Mouse (Mus musculus) small intestine, adult 2 months (tissue): ENCODE measurements around the gene Ccn2. TPM values are rescaled to one million over a fixed set of nuclear protein-coding genes. Genes with fewer than 3 reads are reported as not detected.
"Not testable (repeated sequence)": the region's sequence is repeated elsewhere in the genome, so short reads cannot be mapped to it uniquely, and the experiment has no call there.

Experiments used
- H3K27ac ChIP-seq: fragments of 200-500 bp; 2 replicates; pipeline ENCODE4 v1.5.1; 2012; ENCODE audit warnings: low read depth, low read length, control low read depth, inconsistent platforms; ENCODE audit not compliant: insufficient read depth
- H3K27me3 ChIP-seq: fragments of 200-500 bp; 2 replicates; pipeline ENCODE4 v1.6.1; 2012; ENCODE audit warnings: mild to moderate bottlenecking, moderate library complexity, low read length, inconsistent platforms; ENCODE audit not compliant: control insufficient read depth, insufficient read depth
- H3K36me3 ChIP-seq: fragments of 200-500 bp; 2 replicates; pipeline ENCODE4 v1.6.1; 2012; ENCODE audit warnings: mild to moderate bottlenecking, low read length, control low read depth, inconsistent platforms; ENCODE audit not compliant: control insufficient read depth, insufficient read depth
- H3K4me1 ChIP-seq: fragments of 200-500 bp; 2 replicates; pipeline ENCODE4 v1.6.1; 2012; ENCODE audit warnings: low read length, inconsistent platforms, mixed read lengths; ENCODE audit not compliant: control insufficient read depth, insufficient read depth, insufficient read length
- H3K4me3 ChIP-seq: fragments of 200-500 bp; 2 replicates; pipeline ENCODE4 v1.5.1; 2012; ENCODE audit warnings: low read depth, mild to moderate bottlenecking, control low read depth, inconsistent platforms, low read length, moderate library complexity
- CTCF ChIP-seq: fragments of 200-500 bp; IDR thresholded peaks from 2 replicates; pipeline ENCODE4 v1.5.1; 2012; ENCODE audit warnings: low read depth, mild to moderate bottlenecking, control low read depth, inconsistent platforms, low read length, moderate library complexity, mixed read lengths; ENCODE audit not compliant: insufficient replicate concordance, insufficient read length; ENCODE audit errors: extremely low read depth
- POLR2A ChIP-seq: fragments of 200-500 bp; IDR thresholded peaks from 2 replicates; pipeline ENCODE4 v1.6.1; 2012; ENCODE audit warnings: low read depth, mild to moderate bottlenecking, control low read depth, inconsistent platforms, low read length, moderate library complexity
- WGBS: fragments of 180-500 bp; shearing (Covaris S2); methylation state at CpG from one replicate; pipeline ENCODE4 v1.1.7; 2018; 5-methylcytosine and 5-hydroxymethylcytosine counted together
- polyA plus RNA-seq: library from polyadenylated mRNA; depleted of rRNA; stranded (reverse); fragments of >200 nt; gene quantifications from 2 replicates; pipeline ENCODE4 v1.2.3, GENCODE M21; 2012

Ccn2 gene
- polyA plus RNA-seq, 1 experiment: 19.5 TPM

- Histone ChIP-seq H3K36me3 (no peaks in the 10 kb centered on the region), H3K4me3 (no peak overlapping the region), H3K27me3 (peaks cover 4% of the 10 kb centered on the region; the same call in 1 of the 2 replicates), H3K4me1 (peaks cover 3% of the 10 kb centered on the region; the same call in 1 of the 2 replicates), H3K27ac (no peak overlapping the region)
- TF ChIP-seq CTCF (no peak), POLR2A (no peak)
- WGBS: 69% methylated on average over 5 of the region's 5 CpGs
Observed at GRCm38 (mm10) chr10:24599802-24600201, 4.6 kb downstream of the Ccn2 start.

- 78% methylated on average over 2 of the region's 2 CpGs for WGBS
- no peaks in the 10 kb centered on the region for H3K27me3 ChIP-seq
- no peak overlapping the region for H3K27ac ChIP-seq
- H3K36me3 ChIP-seq: no peaks in the 10 kb centered on the region
- H3K4me1 ChIP-seq: no peaks in the 10 kb centered on the region
- no peak overlapping the region for H3K4me3 ChIP-seq
- TF ChIP-seq CTCF (no peak), POLR2A (no peak)
Observed at GRCm38 (mm10) chr10:24603035-24603434, 7.8 kb downstream of the Ccn2 start.

DNA sequence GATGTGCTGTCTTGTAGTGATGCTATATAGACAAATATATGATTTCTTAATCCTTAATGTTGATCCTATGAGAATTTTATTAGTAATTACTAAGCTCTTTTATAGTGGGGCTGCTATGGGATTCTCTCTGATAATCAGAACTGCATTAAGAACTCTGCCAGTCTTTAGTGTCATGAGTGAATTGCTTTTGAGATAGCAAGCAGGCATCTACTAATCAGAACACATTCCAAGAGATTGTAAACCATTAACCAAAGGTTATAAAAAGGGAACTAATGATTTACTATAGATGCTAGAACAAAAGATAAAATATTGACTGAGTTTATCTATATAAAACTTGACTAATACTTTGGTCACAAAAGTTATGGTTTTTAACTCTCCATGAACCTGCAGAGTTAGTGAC lies 8.5 kb downstream of the Ccn2 start:
- Histone ChIP-seq H3K4me3 (no peak overlapping the region), H3K36me3 (no peaks in the 10 kb centered on the region), H3K4me1 (no peaks in the 10 kb centered on the region), H3K27me3 (no peaks in the 10 kb centered on the region), H3K27ac (no peak overlapping the region)
- TF ChIP-seq POLR2A (no peak), CTCF (no peak)

DNA sequence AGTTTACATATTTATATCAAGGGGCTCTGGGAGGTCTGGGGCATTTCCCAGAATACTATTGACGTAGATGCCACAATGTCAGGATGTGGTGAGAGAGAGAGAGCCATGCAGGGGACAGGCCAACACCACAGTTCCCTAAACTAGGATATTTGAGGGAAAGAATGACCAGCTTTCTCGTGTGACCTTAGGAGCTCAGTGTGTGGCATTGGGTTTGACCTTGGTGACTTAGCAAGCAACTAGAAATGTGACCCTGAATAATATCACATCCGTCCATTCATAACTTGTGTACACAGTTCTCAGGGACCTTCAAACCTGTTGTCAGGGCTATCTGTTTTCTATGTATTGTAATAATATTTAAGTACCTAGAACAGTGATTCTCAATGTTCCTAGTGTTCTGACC lies 13.9 kb downstream of the Ccn2 start:
- Histone ChIP-seq H3K36me3 (no peaks in the 10 kb centered on the region), H3K4me1 (no peaks in the 10 kb centered on the region), H3K4me3 (no peak overlapping the region), H3K27ac (no peak overlapping the region), H3K27me3 (no peaks in the 10 kb centered on the region)
- TF ChIP-seq POLR2A: no peak
- no peak for TF ChIP-seq CTCF
- WGBS: 83% methylated on average over 3 of the region's 3 CpGs

- Histone ChIP-seq H3K27ac (no peak overlapping the region), H3K4me3 (no peak overlapping the region), H3K27me3 (no peaks in the 10 kb centered on the region), H3K4me1 (no peaks in the 10 kb centered on the region), H3K36me3 (no peaks in the 10 kb centered on the region)
- TF ChIP-seq POLR2A (no peak), CTCF (no peak)
- whole genome bisulfite sequencing: 72% methylated on average over 9 of the region's 9 CpGs
Observed at GRCm38 (mm10) chr10:24609766-24610165, 14.5 kb downstream of the Ccn2 start.

DNA sequence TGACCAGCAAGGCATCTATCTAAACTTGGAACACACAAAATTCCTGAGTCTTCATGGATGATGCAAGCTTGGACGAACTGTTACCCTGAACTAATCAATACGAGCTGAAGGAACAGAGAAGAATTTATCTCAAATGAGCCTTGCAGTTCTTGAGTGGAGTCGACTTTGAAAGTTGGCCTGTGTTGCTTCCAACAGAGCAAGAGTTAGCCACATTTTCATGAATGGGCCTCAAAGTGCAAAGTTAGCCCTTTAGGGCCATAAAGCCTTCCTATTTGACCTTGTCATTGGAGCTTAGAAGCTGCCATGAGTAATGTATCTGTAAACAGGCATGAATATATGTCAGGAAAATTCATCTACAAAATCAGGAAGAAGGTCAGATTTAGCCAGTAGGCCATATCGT lies 19.5 kb downstream of the Ccn2 start:
- TF ChIP-seq POLR2A (no peak), CTCF (no peak)
- Histone ChIP-seq H3K27me3 (no peaks in the 10 kb centered on the region), H3K4me1 (no peaks in the 10 kb centered on the region), H3K36me3 (no peaks in the 10 kb centered on the region), H3K27ac (no peak overlapping the region), H3K4me3 (no peak overlapping the region)
- WGBS: 84% methylated on average over 4 of the region's 4 CpGs

DNA sequence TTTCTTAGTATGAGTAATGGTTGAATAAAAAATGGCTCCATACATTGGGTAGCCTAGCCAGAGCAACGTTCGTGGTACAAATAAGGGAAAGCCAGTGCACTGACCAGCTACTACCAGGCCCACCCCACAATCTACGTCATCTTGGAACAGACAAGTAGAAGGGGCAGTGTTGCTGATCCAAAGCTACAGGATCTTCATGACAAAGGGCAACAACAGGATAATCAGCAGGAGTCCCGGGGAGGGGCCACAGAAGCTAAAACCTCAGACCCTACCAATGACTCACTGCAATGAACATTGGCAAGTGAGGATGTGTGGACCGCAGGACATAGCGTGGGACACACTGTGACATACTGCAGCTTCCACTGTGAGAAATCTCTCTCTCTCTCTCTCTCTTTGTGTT lies 20.6 kb downstream of the Ccn2 start:
- no peak overlapping the region for H3K27ac ChIP-seq
- no peaks in the 10 kb centered on the region for H3K4me1 ChIP-seq
- no peaks in the 10 kb centered on the region for H3K36me3 ChIP-seq
- TF ChIP-seq POLR2A (no peak), CTCF (no peak)
- WGBS: 92% methylated on average over 6 of the region's 6 CpGs
- H3K4me3 ChIP-seq: no peak overlapping the region
- no peaks in the 10 kb centered on the region for H3K27me3 ChIP-seq

GRCm38 (mm10) chr10:24616572-24616971 lies 21.3 kb downstream of the Ccn2 start:
- not testable (repeated sequence) for H3K36me3 ChIP-seq, H3K4me1 ChIP-seq, H3K27me3 ChIP-seq, H3K4me3 ChIP-seq, H3K27ac ChIP-seq
- WGBS: 98% methylated on average over 1 of the region's 1 CpGs
